Mouse (Mus musculus) adrenal gland, postnatal 25 days (tissue): Measurements from ENCODE around the gene Galnt18. TPM values are rescaled to one million over a fixed set of nuclear protein-coding genes. Genes with fewer than 3 reads are reported as not detected.

Experiments used
- DNase-seq: peaks from one replicate; pipeline ENCODE4 v3.0.0; 2021; ENCODE audit warnings: mixed read lengths
- total RNA-seq: library from RNA; stranded (reverse); gene quantifications from 2 replicates; pipeline ENCODE4 v1.2.3, GENCODE M21; 2021

Galnt18 gene
- total RNA-seq, 1 experiment from 2014 or later = 16.9 TPM

DNA sequence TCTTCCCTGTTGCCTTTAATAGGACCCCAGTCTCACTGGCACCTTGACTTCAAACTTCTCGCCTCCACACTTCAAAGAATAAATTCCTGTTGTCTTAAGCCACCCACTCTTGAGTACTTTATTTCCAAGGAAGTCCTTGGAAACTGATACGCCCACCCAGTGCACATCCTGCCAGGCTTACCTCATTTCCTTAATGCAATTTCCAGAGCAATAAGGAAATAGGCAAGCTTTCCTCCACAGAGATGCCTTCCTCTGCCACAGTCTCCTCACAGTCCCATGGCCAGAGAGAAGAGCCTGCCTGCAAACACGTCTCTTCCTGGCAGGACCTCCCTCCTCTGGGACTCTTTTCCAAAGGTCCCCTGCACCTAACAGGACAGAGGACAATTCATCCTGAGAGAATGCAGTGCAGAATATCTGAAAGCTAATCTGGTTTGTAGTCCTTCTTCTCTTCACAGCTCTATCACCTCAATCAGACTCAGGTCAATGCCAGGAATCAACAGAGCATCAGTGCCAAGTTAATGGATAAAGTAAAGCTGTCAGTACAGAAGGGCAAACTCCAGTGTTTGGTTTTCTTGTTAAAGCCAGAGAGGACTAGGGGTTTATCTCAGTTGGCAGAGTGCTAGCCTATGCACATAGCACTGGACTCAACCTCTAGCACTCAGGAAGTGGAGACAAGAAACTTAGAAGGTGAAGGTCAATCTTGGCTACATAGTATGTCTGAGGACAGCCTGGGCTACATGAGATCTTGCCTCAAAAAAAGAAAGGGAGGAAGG lies 65.8 kb downstream of the Galnt18 start:
- DNase-seq = no peak

GRCm38 (mm10) chr7:111712797-111713196 lies 67.0 kb downstream of the Galnt18 start:
- no peak for DNase-seq

GRCm38 (mm10) chr7:111711045-111711808 lies 68.5 kb downstream of the Galnt18 start:
- DNase-seq = no peak

DNA sequence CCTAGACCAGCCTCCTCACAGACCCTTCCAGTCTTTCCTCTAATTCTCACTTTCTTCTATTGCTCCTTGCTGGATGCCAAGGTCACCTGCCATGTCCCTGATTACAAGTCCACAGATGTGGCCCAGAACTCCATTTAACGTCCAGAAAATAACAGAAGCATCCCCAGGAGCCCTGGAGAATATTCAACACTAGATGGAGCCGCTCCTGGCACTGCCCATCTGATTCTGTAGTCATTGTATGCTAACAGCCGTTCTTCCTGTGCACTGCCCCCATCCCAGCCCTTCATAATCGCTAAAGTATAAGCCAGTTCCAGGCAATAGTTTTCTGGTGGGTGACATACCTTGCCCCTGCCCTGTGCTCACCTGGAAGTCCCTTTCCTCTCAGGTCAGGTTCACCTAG lies 69.5 kb downstream of the Galnt18 start:
- no peak for DNase-seq

DNA sequence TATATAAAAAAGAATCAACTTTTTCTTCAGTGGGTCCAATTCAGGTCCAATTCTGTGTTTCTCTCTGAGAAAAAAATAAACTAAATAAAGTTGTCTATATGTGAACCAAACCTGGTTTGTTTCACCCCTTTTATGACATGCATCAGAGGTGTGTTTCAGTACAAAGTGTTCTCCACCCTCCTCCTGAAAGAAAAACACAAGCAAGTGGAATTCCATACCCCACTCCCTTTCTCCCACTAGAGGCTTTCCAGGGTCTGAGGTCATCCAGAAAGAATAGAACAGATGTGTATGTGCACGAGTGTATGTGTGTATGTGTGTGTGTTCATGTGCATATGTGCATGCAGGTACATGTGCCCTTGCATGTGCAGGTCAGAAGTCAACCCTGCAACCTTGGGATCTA lies 71.2 kb downstream of the Galnt18 start:
- DNase-seq = no peak

DNA sequence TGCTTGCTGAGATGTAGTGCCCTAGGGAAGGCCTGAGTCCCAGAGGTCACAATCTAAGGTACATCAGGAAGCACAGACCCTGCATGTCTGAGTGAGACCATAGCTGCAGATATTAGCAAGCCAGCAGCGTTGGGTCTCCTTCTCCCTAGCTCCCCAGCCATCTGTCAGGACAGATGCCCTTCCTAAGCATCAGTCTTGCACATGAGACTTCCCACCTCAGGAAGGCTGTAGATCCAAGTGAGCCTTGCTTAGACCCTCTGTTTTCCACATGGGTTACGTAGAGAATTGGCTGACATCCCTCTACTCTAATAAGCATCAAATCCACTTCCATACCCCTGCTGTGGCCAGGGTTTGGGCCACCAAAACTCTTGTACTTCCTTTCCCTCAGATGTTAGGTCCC lies 76.8 kb downstream of the Galnt18 start:
- DNase-seq = no peak

DNA sequence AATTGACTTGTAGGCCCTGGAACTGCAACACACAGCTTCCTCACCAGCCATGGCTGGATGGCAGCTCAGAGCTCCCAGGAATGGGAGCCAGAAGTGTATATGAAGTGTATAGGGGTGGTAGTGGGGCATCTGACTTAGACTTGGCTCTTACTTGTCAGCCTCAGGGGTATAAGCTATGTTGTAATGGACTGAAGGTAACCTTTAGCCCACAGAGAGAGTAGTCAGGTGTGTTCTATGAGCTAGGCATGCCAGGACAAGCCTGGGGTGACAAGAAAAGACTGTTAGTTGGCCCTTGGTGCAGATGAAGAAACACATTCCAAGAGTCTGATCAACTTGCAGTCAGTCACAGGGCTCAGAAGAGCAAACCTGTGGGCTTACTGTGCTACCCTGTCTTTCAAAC lies 78.0 kb downstream of the Galnt18 start:
- DNase-seq = no peak

- DNase-seq = no peak
Measured at GRCm38 (mm10) chr7:111699446-111699845, 80.3 kb downstream of the Galnt18 start.

DNA sequence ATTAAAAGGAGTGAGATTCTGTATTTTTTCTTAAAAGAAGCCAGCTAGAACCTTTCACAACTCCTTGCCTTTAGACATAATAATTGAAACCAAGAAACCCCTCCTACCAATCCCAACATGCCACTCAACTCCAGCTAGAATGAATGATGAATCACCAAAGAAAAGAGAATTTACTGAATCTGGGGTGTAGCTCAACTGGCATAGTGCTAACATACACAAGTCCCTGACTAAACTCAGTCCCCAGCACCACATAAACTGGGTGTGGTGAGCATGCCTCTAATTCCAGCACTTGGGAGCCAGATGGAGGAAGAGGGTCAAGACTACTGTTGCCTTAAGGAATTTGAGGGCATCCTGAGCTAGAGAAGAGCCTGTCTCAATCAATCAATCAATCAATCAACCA lies 83.6 kb downstream of the Galnt18 start:
- DNase-seq = no peak

DNA sequence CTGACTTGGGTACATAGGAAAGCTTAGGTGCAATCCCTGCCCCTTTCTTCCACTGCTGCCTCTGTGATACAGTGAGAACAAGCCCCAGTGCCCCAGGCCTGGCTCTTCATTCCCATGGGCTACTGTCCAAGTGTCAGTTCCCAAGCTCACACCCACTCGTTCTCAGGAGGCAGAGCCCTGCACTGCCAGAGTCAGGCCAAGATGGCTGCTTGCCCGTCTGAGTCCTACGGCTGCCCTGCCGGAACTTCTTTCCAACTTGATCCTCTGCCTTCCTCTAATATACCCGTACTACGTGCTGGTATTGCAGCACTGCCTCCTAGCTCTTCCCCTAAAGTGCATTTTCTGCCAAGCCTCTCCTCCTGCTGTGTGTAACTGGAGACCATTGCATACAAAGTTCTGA lies 85.5 kb downstream of the Galnt18 start:
- peak; percentile 41 for DNase-seq

GRCm38 (mm10) chr7:111692641-111693261 lies 87.0 kb downstream of the Galnt18 start:
- DNase-seq = no peak

GRCm38 (mm10) chr7:111680108-111680507 lies 99.7 kb downstream of the Galnt18 start:
- DNase-seq = no peak

DNA sequence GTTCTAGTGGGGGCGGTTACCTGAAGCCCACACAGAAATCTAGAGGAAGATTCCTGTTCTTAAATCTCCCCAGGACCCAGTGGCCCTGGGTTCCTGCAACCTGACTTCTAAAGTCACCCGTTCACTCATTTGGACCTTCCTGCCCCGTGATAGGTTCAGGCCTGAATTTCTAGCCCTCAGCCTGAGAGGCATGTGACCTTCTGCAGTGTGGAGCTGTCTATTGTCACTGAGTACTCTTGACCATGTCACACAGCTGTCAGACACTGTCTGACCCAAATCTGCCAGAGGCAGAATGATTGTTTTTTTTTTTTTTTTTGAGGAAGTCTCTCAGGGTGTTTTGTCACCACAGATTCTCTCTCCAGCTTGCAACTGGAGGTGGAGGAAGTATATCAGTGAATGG lies 103.3 kb downstream of the Galnt18 start:
- DNase-seq = no peak

DNA sequence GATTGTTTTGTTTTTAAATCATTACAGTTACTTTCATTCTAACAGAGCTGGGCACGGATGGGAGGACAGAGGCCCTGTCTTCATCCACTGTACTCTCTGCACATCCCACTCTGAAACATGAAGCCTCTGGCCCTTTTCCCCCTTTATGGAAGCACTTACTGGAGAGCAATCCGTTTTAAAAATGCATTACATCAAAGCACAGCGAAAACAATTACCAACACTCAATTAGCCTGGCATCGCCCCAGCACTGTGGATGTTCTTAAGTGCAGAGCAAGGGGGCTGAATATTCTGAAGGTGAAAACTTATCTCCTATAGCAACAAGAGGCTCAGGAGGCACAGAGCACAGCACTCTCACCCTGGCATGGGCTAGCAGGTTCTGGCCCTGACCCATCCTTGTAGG lies 107.3 kb downstream of the Galnt18 start:
- DNase-seq = no peak

DNA sequence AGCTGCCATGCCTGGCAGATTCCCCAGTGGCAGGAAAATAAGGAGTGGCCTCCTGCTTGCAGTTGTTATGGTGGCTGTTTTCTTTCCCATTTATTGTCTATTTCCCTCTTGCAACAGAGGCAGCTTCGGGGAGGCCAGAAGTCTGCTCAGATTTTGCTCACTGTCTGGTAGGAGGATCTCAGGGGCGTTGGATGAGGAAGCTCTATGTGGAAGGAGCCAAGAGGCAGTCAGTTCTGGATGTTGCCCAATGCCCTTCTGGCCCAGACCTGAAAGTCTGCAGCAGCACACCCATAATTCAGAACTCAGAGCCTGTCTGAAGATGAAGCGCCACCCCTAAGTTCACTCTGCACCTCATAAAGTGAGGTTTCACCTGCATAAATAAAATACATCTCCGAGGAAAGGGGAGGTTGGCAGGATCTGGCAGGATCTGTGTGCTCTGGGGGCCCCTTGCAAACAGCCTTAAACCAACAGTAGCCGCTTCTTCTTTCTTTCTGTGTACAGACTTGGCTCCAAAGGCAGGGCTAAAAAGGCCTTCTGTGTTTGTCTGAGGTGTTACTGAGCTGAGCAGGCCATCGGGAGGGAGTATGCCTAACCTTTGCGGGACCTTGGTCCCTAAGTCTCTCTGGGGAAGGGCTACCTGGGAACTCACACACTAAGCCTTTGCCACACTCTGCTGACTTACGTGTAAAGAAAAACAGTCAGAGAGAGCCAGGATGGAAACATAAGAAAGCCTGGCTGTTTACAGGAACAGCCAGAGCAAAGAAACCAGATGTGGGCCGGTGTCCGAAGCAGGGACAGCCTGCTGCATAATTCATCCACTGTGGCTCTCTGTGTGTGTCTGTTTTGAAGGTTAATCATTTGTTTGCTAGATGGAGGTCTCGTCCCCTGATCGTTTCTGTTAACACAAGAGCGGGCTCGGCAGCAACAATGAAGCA lies 116.4 kb downstream of the Galnt18 start:
- DNase-seq = no peak

DNA sequence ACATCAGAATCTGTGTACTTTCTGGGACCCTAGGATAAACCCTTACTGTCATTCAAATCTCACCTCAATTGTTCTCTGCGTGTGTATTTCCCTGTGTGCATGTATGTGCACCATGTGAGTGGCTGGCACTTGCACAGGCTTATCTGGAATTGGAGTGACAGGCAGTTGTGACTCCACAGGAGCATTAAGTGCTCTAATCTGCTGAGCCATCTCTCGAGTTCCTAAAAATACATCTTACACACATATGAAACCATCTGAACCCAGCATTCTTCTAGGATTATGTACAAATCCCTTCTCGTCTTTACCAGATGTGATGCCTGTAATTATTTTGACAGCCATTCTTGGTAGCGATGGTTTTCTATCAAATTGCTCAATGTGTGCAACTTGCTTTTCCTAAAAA lies 121.2 kb downstream of the Galnt18 start:
- DNase-seq = no peak

- DNase-seq = no peak
Measured at GRCm38 (mm10) chr7:111655002-111655401, 124.8 kb downstream of the Galnt18 start.

GRCm38 (mm10) chr7:111654526-111654925 lies 125.3 kb downstream of the Galnt18 start:
- DNase-seq = no peak

DNA sequence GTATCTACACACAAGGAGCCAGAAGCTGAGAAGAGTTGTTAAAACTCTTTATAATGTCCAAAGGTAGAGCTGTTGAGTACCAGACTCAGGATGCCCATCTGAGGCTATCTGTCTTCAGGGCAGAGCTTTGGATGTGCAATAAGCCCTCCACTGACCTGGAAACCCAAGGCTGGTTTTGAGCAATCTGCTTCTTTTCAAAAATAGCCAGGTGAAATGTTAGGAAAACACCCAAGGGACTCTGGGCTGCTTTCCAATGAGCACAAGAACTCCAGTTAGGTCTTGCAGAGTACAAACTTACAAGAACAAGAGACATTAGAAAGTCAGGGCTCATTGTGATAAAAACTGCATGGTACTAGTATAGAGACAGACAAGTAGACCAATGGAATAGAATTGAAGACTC lies 135.4 kb downstream of the Galnt18 start:
- no peak for DNase-seq

DNA sequence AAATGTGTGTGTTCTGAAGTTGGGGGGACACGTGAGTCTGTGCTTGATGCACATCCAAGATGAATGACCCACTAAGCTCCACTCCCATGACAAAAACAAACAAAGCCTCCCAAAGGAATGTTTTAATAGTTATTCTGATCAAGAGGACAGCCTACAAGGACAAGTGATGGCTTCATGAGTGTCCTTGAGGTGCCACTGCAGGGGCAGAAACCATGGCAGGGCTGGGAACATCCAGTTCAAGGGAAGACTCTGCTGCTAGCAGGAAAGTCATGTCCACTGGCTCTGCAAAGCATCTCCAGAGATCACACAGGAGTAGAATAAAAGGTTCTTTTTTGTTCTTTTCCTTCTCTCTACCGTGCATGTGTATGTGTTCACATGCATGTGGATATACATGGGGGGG lies 140.9 kb downstream of the Galnt18 start:
- no peak for DNase-seq

DNA sequence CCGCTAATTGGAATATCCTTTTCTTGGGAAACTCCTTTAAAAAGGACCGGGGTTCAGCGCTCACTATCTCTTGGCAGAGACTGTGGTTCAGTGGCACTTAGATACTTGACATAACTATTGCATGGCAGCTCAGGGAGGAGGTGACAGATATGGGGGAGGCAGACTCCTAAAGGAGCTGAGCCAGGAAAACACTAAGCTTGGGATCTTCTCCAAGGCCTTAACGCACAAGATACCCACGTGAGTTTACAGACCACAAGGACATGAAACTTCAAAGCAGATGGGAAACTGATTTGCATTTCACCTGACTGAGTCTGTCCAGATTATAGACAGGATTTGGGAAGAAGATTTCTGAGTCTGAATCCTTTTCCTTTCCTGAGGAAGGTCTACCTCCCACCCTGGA lies 141.3 kb downstream of the Galnt18 start:
- no peak for DNase-seq

DNA sequence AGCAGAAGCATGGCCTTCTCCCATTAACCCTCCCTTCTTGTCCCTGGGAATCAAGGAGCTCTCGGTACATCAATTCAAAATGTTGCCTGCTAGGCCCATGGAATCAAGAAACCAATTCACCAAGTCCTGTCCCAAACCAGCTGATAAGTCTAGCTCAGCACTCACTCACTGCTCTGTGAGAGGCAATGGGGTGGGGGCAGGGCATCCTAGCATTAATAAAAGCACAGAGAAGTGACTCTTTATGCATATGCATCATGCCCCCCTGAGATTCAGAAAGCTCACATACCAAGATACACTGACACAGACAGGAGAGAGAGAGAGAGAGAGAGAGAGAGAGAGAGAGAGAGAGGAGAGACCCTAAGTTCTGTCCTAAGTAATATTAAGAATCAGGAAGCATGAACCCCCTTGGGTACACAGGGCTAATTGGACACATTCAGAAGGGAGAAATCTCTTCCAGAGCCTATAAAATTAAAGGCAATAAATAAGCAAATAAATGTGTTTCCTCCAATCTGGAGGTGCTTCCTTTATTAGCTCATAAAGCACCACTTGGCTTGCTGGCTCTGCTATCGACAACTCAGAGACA lies 141.8 kb downstream of the Galnt18 start:
- DNase-seq = no peak
